Mouse (Mus musculus) megakaryocyte, embryonic 14.5 days (primary cell): ENCODE results near the gene Kcnj9.

Experiments used
- FLI1 ChIP-seq: IDR thresholded peaks from 2 replicates; pipeline ENCODE4 v1.6.1; 2012; ENCODE audit warnings: low read length, inconsistent platforms, mixed read lengths
- GATA1 ChIP-seq: IDR thresholded peaks from 3 replicates; pipeline ENCODE4 v1.6.1; 2012; ENCODE audit warnings: mixed read lengths, low read length, inconsistent platforms, borderline replicate concordance

DNA sequence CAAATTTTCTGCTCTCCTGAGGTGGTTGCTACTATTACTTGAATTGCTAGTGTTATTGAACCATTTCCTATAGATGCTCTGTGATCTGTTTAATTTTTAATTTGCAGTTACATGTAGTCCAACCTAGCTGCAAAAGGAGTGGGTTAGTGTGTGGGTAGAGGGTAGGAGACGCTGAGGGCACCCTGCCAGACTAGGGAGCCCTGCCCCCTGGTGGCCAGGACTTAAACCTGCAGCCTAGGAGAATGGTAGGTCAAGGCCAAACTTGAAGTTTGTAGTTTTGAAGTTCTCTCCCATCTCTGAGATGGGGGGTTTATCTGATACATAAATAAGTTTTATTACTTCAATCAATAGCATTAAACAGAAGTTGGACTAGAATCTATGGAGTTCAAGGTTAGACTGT lies 28.4 kb upstream of the Kcnj9 start:
- no peak for TF ChIP-seq GATA1
- no peak for TF ChIP-seq FLI1
